19 mouse cellular contexts compared by ENCODE assay signal in the genomic region with DNA sequence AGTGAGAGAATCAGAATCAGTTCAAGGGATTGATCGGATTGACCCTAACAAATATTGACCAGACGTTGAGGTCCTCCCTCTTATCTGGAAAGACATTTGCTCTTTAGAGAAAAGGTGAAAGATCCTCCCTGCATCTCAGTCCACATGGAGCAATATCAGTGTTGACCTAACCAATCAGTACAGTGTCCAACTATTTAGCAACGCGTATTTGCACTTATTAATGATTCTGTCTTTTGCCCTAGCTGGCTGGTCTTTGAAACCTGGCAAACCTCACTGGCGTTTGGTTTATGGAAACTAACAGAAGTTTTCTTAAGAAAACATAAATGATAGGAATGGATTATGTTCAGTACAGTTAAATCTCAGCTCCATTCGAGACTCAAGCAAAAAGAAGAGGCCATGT. TPM values are rescaled to one million over a fixed set of nuclear protein-coding genes. Genes with fewer than 3 reads are reported as not detected.
DNase-seq lines count a peak whose midpoint lies in the region; ATAC-seq and TF ChIP-seq lines count a peak whose summit lies in the region.
"Had no signal": no experiment of that assay in that cellular context is flagged by ENCODE, and none has a peak within 500 bp of the region (broad histone marks: within the 10 kb centered on the region; RNA-seq: fewer than 3 reads in every experiment).

No protein-coding gene starts in this region.

- peak overlapping the region; percentile 60; the same call in 1 of the 2 replicates for H3K9ac ChIP-seq in liver, adult 2 months (ENCODE audit: low read depth, low read length)
- H3K9ac ChIP-seq in liver, embryonic 11.5 days (ENCODE audit: low read depth, low read length), result no peak overlapping the region
- H3K9ac ChIP-seq in liver, embryonic 13.5 days, result no peak overlapping the region
- H3K9ac ChIP-seq in liver, embryonic 16.5 days (ENCODE audit: low read depth, low read length), result no peak overlapping the region
- H3K9ac ChIP-seq: forebrain, embryonic 13.5 days; forebrain, postnatal 0 days; heart, embryonic 12.5 days had no signal

- H3K79me2 ChIP-seq in liver, adult 2 months (ENCODE audit: control insufficient read depth, insufficient read depth, low read length), result no peaks in the 10 kb centered on the region

- no peaks in the 10 kb centered on the region for H3K9me3 ChIP-seq in liver, embryonic 11.5 days (ENCODE audit: control insufficient read depth, low read length)
- no peaks in the 10 kb centered on the region for H3K9me3 ChIP-seq in liver, embryonic 13.5 days (replicated peaks)
- H3K9me3 ChIP-seq in liver, embryonic 16.5 days (replicated peaks; ENCODE audit: control insufficient read depth, low read length), result no peaks in the 10 kb centered on the region
- H3K9me3 ChIP-seq: embryonic facial prominence, embryonic 10.5 days; forebrain, embryonic 13.5 days; heart, embryonic 12.5 days had no signal

- intact Hi-C loops in heart, postnatal 10 days (cut with DNase I), result no loop called here

- DNase-seq in heart, adult 11 months, result peak; percentile 55
- DNase-seq in heart, postnatal 10 days, result no peak
- peak; percentile 100 for DNase-seq in liver, adult 2 months (ENCODE audit: extremely low read depth, low read depth, low spot score)
- no peak for DNase-seq in liver, embryonic 11.5 days (ENCODE audit: low spot score)
- no peak for DNase-seq in liver, embryonic 13.5 days
- DNase-seq in thymus, adult 18-20 months, result no peak
- DNase-seq in cerebellum, adult 9-10 months, result no peak
- DNase-seq: cerebellum, adult 18-20 months; cerebellum, postnatal 10 days; forebrain, postnatal 0 days; gastrocnemius, postnatal 14 days; heart, postnatal 36 days had no signal

- WGBS in liver, adult 2 months, result 18% methylated on average over 6 of the region's 6 CpGs
- WGBS in liver, embryonic 11.5 days, result 66% methylated on average over 6 of the region's 6 CpGs
- WGBS in liver, embryonic 13.5 days (ENCODE audit: insufficient replicate concordance), result 55% methylated on average over 6 of the region's 6 CpGs
- 48% methylated on average over 6 of the region's 6 CpGs for WGBS in liver, embryonic 16.5 days (ENCODE audit: insufficient replicate concordance)

- no peak overlapping the region for H3K4me3 ChIP-seq in liver, adult 2 months (ENCODE audit: insufficient read depth, low read depth, low read length)
- H3K4me3 ChIP-seq in liver, embryonic 11.5 days (ENCODE audit: low read depth, low read length), result no peak overlapping the region
- H3K4me3 ChIP-seq in liver, embryonic 13.5 days (replicated peaks), result no peak overlapping the region
- no peak overlapping the region for H3K4me3 ChIP-seq in liver, embryonic 16.5 days (ENCODE audit: low read depth, low read length)
- H3K4me3 ChIP-seq: embryonic facial prominence, embryonic 10.5 days; forebrain, embryonic 13.5 days; heart, embryonic 12.5 days had no signal

- peaks cover 21% of the 10 kb centered on the region for H3K4me1 ChIP-seq in liver, adult 2 months (ENCODE audit: control insufficient read depth, insufficient read depth, low read length)
- no peaks in the 10 kb centered on the region for H3K4me1 ChIP-seq in liver, embryonic 11.5 days (replicated peaks; ENCODE audit: control insufficient read depth, insufficient read depth, low read length)
- no peaks in the 10 kb centered on the region for H3K4me1 ChIP-seq in liver, embryonic 13.5 days (replicated peaks)
- no peaks in the 10 kb centered on the region for H3K4me1 ChIP-seq in liver, embryonic 16.5 days (ENCODE audit: control insufficient read depth, low read depth, low read length)
- H3K4me1 ChIP-seq: embryonic facial prominence, embryonic 10.5 days; forebrain, embryonic 13.5 days; heart, embryonic 12.5 days had no signal

- H3K27ac ChIP-seq in liver, adult 2 months (replicated peaks; ENCODE audit: insufficient read depth, low read depth, low read length), result peak overlapping the region; percentile 96
- H3K27ac ChIP-seq in liver, embryonic 11.5 days (ENCODE audit: low read depth, low read length), result no peak overlapping the region
- H3K27ac ChIP-seq in liver, embryonic 13.5 days, result no peak overlapping the region
- no peak overlapping the region for H3K27ac ChIP-seq in liver, embryonic 16.5 days (ENCODE audit: low read length)
- H3K27ac ChIP-seq: embryonic facial prominence, embryonic 10.5 days; forebrain, embryonic 13.5 days had no signal

- no peak overlapping the region for H3K4me2 ChIP-seq in liver, embryonic 11.5 days
- H3K4me2 ChIP-seq in liver, embryonic 13.5 days, result no peak overlapping the region
- H3K4me2 ChIP-seq in liver, embryonic 16.5 days (ENCODE audit: low read depth, low read length), result 0 out of 2 replicates have a peak overlapping the region, but pooled peaks have one; percentile 9
- H3K4me2 ChIP-seq: forebrain, embryonic 13.5 days; heart, embryonic 12.5 days had no signal

- no peak for ATAC-seq in liver, embryonic 11.5 days (replicated peaks; ENCODE audit: low FRiP score)
- ATAC-seq in liver, embryonic 13.5 days (ENCODE audit: low read depth), result peak; percentile 73
- ATAC-seq in liver, embryonic 16.5 days (ENCODE audit: low read depth), result peak; percentile 90
- ATAC-seq: forebrain, embryonic 13.5 days; forebrain, postnatal 0 days; hindbrain, embryonic 16.5 days had no signal

- no peaks in the 10 kb centered on the region for H3K27me3 ChIP-seq in liver, adult 2 months (ENCODE audit: control insufficient read depth, insufficient read depth, low read length)
- H3K27me3 ChIP-seq in liver, embryonic 11.5 days (replicated peaks; ENCODE audit: control insufficient read depth, insufficient read depth, low read length), result no peaks in the 10 kb centered on the region; the same call in 1 of the 2 replicates
- H3K27me3 ChIP-seq in liver, embryonic 13.5 days, result no peaks in the 10 kb centered on the region
- no peaks in the 10 kb centered on the region for H3K27me3 ChIP-seq in liver, embryonic 16.5 days (ENCODE audit: control insufficient read depth, insufficient read depth, low read depth, low read length)
- H3K27me3 ChIP-seq: forebrain, embryonic 13.5 days; heart, embryonic 12.5 days had no signal

- no peak for TF ChIP-seq POLR2A in liver, adult 2 months (IDR thresholded peaks at IDR 0.05; ENCODE audit: extremely low read depth, insufficient read depth, low read length)

- no peaks in the 10 kb centered on the region for H3K36me3 ChIP-seq in liver, adult 2 months (ENCODE audit: control insufficient read depth, insufficient read depth, low read length)
- H3K36me3 ChIP-seq in liver, embryonic 11.5 days (ENCODE audit: control insufficient read depth, insufficient read depth, low read length), result no peaks in the 10 kb centered on the region
- H3K36me3 ChIP-seq in liver, embryonic 13.5 days, result no peaks in the 10 kb centered on the region
- H3K36me3 ChIP-seq in liver, embryonic 16.5 days (ENCODE audit: control insufficient read depth, insufficient read depth), result no peaks in the 10 kb centered on the region
- H3K36me3 ChIP-seq: embryonic facial prominence, embryonic 10.5 days; heart, embryonic 12.5 days had no signal

- TF ChIP-seq CTCF in liver, adult 2 months (IDR thresholded peaks at IDR 0.05; ENCODE audit: low read depth, low read length), result no peak

RNA-seq across cellular contexts. Expression of a gene that starts 4.6 kb away (rescaled TPM):
- total RNA-seq in heart, postnatal 10 days (2021), result 1 to 10 TPM in 1 of 2 experiments, under 1 TPM in 1; 0.94 to 1.0 TPM
- 135 and 161 TPM in 2 replicates for total RNA-seq in liver, adult 2 months (2014; rRNA removed)
- 80.8 and 82.7 TPM in 2 replicates for polyA plus RNA-seq in liver, adult 2 months (2012; rRNA removed)
- polyA plus RNA-seq in liver, embryonic 11.5 days (2014; fragmentation: Nextera tagmentation; extraction: Ambion mirVana), result not detected in 2 replicates
- 0.57 and 0.69 TPM in 2 replicates for polyA plus RNA-seq in liver, embryonic 13.5 days (2015; fragmentation: Nextera tagmentation; extraction: Ambion mirVana)
- 7.0 and 7.2 TPM in 2 replicates for polyA plus RNA-seq in liver, embryonic 16.5 days (2015; fragmentation: Nextera tagmentation; extraction: Ambion mirVana)
- total RNA-seq: ES-E14; forebrain, postnatal 0 days had no signal
- polyA plus RNA-seq: embryonic facial prominence, embryonic 10.5 days; forebrain, embryonic 13.5 days; forebrain, postnatal 0 days; hindbrain, embryonic 11.5 days; hindbrain, embryonic 16.5 days had no signal

RNA-seq across cellular contexts. Expression of a gene that starts 36.4 kb away (rescaled TPM):
- 10 to 100 TPM; 29.5 to 57.4 TPM for total RNA-seq in heart, postnatal 10 days (2021)
- 1,635 and 2,448 TPM in 2 replicates for total RNA-seq in liver, adult 2 months (2014; rRNA removed)
- polyA plus RNA-seq in liver, adult 2 months (2012; rRNA removed), result 539 and 606 TPM in 2 replicates
- 0.16 and 1.1 TPM in 2 replicates for polyA plus RNA-seq in liver, embryonic 11.5 days (2014; fragmentation: Nextera tagmentation; extraction: Ambion mirVana)
- 5.2 and 6.2 TPM in 2 replicates for polyA plus RNA-seq in liver, embryonic 13.5 days (2015; fragmentation: Nextera tagmentation; extraction: Ambion mirVana)
- polyA plus RNA-seq in liver, embryonic 16.5 days (2015; fragmentation: Nextera tagmentation; extraction: Ambion mirVana), result 45.9 and 53.7 TPM in 2 replicates
- total RNA-seq: ES-E14; forebrain, postnatal 0 days had no signal
- polyA plus RNA-seq: heart, embryonic 12.5 days; hindbrain, embryonic 11.5 days had no signal

RNA-seq across cellular contexts. Expression of a gene that starts 45.5 kb away (rescaled TPM):
- total RNA-seq in heart, postnatal 10 days (2021), result under 1 TPM; 0.72 to 0.86 TPM
- total RNA-seq in liver, adult 2 months (2014; rRNA removed), result 493 and 530 TPM in 2 replicates
- polyA plus RNA-seq in liver, adult 2 months (2012; rRNA removed), result 222 and 270 TPM in 2 replicates
- polyA plus RNA-seq in liver, embryonic 11.5 days (2014; fragmentation: Nextera tagmentation; extraction: Ambion mirVana), result not detected in 2 replicates
- 0.15 and 0.17 TPM in 2 replicates for polyA plus RNA-seq in liver, embryonic 13.5 days (2015; fragmentation: Nextera tagmentation; extraction: Ambion mirVana)
- 0.43 and 0.57 TPM in 2 replicates for polyA plus RNA-seq in liver, embryonic 16.5 days (2015; fragmentation: Nextera tagmentation; extraction: Ambion mirVana)
- total RNA-seq: ES-E14; forebrain, postnatal 0 days; gastrocnemius, postnatal 14 days had no signal
- polyA plus RNA-seq: embryonic facial prominence, embryonic 10.5 days; forebrain, embryonic 13.5 days; forebrain, postnatal 0 days; heart, embryonic 12.5 days; hindbrain, embryonic 11.5 days; hindbrain, embryonic 16.5 days had no signal

Comparison
In these comparisons a context has a peak if more than half of its experiments do, and no peak if none do; other contexts are left out.
1. DNase-seq: peak in heart, adult 11 months (single experiment) and liver, adult 2 months (single experiment); none in heart, postnatal 10 days (0 of 2), liver, embryonic 11.5 days (single experiment), liver, embryonic 13.5 days (single experiment), thymus, adult 18-20 months (0 of 2) and cerebellum, adult 9-10 months (single experiment).
2. RNA of a gene that starts 45.5 kb away (polyA plus RNA-seq): 222 to 270 TPM in liver, adult 2 months; 0.43 to 0.57 TPM in liver, embryonic 16.5 days, not detected in liver, embryonic 11.5 days and 0.15 to 0.17 TPM in liver, embryonic 13.5 days; every median in the first group is over 100 times any median in the second.